Mouse (Mus musculus): Measurements from ENCODE around the gene Plaa. TPM values are rescaled to one million over a fixed set of nuclear protein-coding genes. Genes with fewer than 3 reads are reported as not detected.
A peak's percentile ranks its signal among the peaks of the same experiment; 100 is the strongest.

Gene Plaa
- total and polyA plus RNA-seq, 3 experiments, result 63.7 to 102 (median 85.1) TPM

- peaks cover 0 to 10% of the 10 kb centered on the region in 2 experiments; a peak in 2 of 4 replicates for H3K36me3 ChIP-seq (ENCODE audit: control insufficient read depth in 1 of 2, insufficient read depth in 2 of 2, low read length in 2 of 2)
- H3K4me1 ChIP-seq (ENCODE audit: control insufficient read depth in 1 of 2, insufficient read depth in 2 of 2, low read length in 2 of 2), result peaks cover 0 to 3% of the 10 kb centered on the region in 2 experiments; a peak in 2 of 4 replicates
- H3K9me3 ChIP-seq (replicated peaks; ENCODE audit: insufficient read depth, low read length), result no peaks in the 10 kb centered on the region
- H3K4me3 ChIP-seq (ENCODE audit: control insufficient read depth in 1 of 2, insufficient read depth in 1 of 2, low read depth in 2 of 2, low read length in 2 of 2), result peak within 1 kb of the TSS; percentile 76
- H3K27ac ChIP-seq (ENCODE audit: control insufficient read depth, low read depth, low read length), result peak within 1 kb of the TSS; percentile 38; the same call in 1 of the 2 replicates
- peak within 1 kb of the TSS; percentile 73 for H3K9ac ChIP-seq (ENCODE audit: control insufficient read depth, low read depth, low read length, poor library complexity, severe bottlenecking)
- no peaks in the 10 kb centered on the region for H3K27me3 ChIP-seq (ENCODE audit: control insufficient read depth in 1 of 2, insufficient read depth in 2 of 2, low read length in 2 of 2)
- peak; percentile 97 for DNase-seq (ENCODE audit: low read depth, low spot score)
- H3K79me2 ChIP-seq (ENCODE audit: control insufficient read depth, insufficient read depth, low read length, poor library complexity), result no peaks in the 10 kb centered on the region
- TF ChIP-seq EP300 (IDR thresholded peaks at IDR 0.05; ENCODE audit: low read depth in 1 of 2, low read length in 2 of 2), result no peak
- no peak for TF ChIP-seq JUND (IDR thresholded peaks at IDR 0.05; ENCODE audit: low read depth, low read length)
- peak in 1 of 2 experiments; percentile 63; a peak in 1 of 4 replicates for TF ChIP-seq POLR2A (IDR thresholded peaks at IDR 0.05; ENCODE audit: control insufficient read depth in 1 of 2, insufficient read depth in 1 of 2, low read depth in 1 of 2, low read length in 2 of 2, poor library complexity in 1 of 2)
- peak; percentile 82 for TF ChIP-seq HCFC1 (IDR thresholded peaks at IDR 0.05; ENCODE audit: low read depth, low read length)
- peak; percentile 98 for TF ChIP-seq CHD2 (IDR thresholded peaks at IDR 0.05; ENCODE audit: low read length)
- no peak for TF ChIP-seq GABPA (IDR thresholded peaks at IDR 0.05; ENCODE audit: low read depth, low read length)
- no peak; the same call in 1 of the 2 replicates for TF ChIP-seq MAFK (IDR thresholded peaks at IDR 0.05; ENCODE audit: borderline replicate concordance, low read depth, low read length)
- no peak for TF ChIP-seq MAX (IDR thresholded peaks at IDR 0.05; ENCODE audit: low read length)
- TF ChIP-seq ZMIZ1 (IDR thresholded peaks at IDR 0.05; ENCODE audit: low read depth, low read length), result 0 out of 2 replicates have a peak, but pooled peaks have one; percentile 33
- no peak for TF ChIP-seq ETS1 (IDR thresholded peaks at IDR 0.05; ENCODE audit: low read depth, low read length)
- TF ChIP-seq MYC (IDR thresholded peaks at IDR 0.05; ENCODE audit: low read depth, low read length), result no peak; the same call in 1 of the 2 replicates
- TF ChIP-seq UBTF (IDR thresholded peaks at IDR 0.05; ENCODE audit: borderline replicate concordance, insufficient read depth, low read depth, low read length), result no peak
- 0 out of 2 replicates have a peak, but pooled peaks have one; percentile 66 for TF ChIP-seq POLR2AphosphoS2 (IDR thresholded peaks at IDR 0.05; ENCODE audit: low read length)
- TF ChIP-seq TAL1 (IDR thresholded peaks at IDR 0.05; ENCODE audit: low read length), result no peak
- TF ChIP-seq MXI1 (IDR thresholded peaks at IDR 0.05; ENCODE audit: low read depth, low read length), result peak; percentile 90
- no peak for TF ChIP-seq POLR2AphosphoS5 (IDR thresholded peaks at IDR 0.05; ENCODE audit: borderline replicate concordance, low read depth, low read length)
- TF ChIP-seq CHD1 (IDR thresholded peaks at IDR 0.05; ENCODE audit: low read depth, low read length), result no peak
- no peak for TF ChIP-seq BHLHE40 (IDR thresholded peaks at IDR 0.05; ENCODE audit: borderline replicate concordance, low read depth, low read length)
- TF ChIP-seq MAZ (IDR thresholded peaks at IDR 0.05; ENCODE audit: low read depth, low read length), result peak; percentile 79; the same call in 1 of the 2 replicates
- TF ChIP-seq TCF12 (IDR thresholded peaks at IDR 0.05; ENCODE audit: low read depth, low read length), result no peak
- peak; percentile 67; the same call in 1 of the 2 replicates for TF ChIP-seq TBP (IDR thresholded peaks at IDR 0.05; ENCODE audit: low read depth, low read length)
- no peak for TF ChIP-seq MEF2A (IDR thresholded peaks at IDR 0.05; ENCODE audit: extremely low read depth, insufficient replicate concordance, low read depth, low read length, poor library complexity, severe bottlenecking)
- TF ChIP-seq E2F4 (IDR thresholded peaks at IDR 0.05; ENCODE audit: borderline replicate concordance, low read depth, low read length), result no peak
- TF ChIP-seq KAT2A (conservative IDR thresholded peaks at IDR 0.05; ENCODE audit: low read depth, low read length), result no peak
- peak; percentile 40 for TF ChIP-seq NELFE (IDR thresholded peaks at IDR 0.05; ENCODE audit: low read depth, low read length)
- no peak for TF ChIP-seq USF2 (IDR thresholded peaks at IDR 0.05; ENCODE audit: borderline replicate concordance in 1 of 2, insufficient read depth in 1 of 2, low read depth in 1 of 2, low read length in 2 of 2)
- no peak for TF ChIP-seq ZC3H11A (IDR thresholded peaks at IDR 0.05; ENCODE audit: low read depth, low read length)
- no peak for TF ChIP-seq RCOR1 (IDR thresholded peaks at IDR 0.05; ENCODE audit: low read depth, low read length)
- TF ChIP-seq SIN3A (IDR thresholded peaks at IDR 0.05; ENCODE audit: low read length), result peak; percentile 91
- TF ChIP-seq ZKSCAN1 (IDR thresholded peaks at IDR 0.05; ENCODE audit: low read depth, low read length), result no peak
- TF ChIP-seq GATA1 (IDR thresholded peaks at IDR 0.05; ENCODE audit: low read depth, low read length), result no peak
- TF ChIP-seq ZNF384 (IDR thresholded peaks at IDR 0.05; ENCODE audit: low read depth, low read length), result no peak
- peak; percentile 39 for TF ChIP-seq USF1 (IDR thresholded peaks at IDR 0.05; ENCODE audit: low read depth, low read length)
- peak; percentile 75 for TF ChIP-seq ELF1 (IDR thresholded peaks at IDR 0.05; ENCODE audit: low read depth, low read length)
- TF ChIP-seq CTCF (IDR thresholded peaks at IDR 0.05 in 2 of 3, conservative IDR thresholded peaks at IDR 0.05 in 1 of 3; ENCODE audit: control insufficient read depth in 1 of 3, insufficient read depth in 1 of 3, low read depth in 2 of 3, low read length in 3 of 3, poor library complexity in 1 of 3, severe bottlenecking in 1 of 3), result no peak
- peak; percentile 32; the same call in 1 of the 2 replicates for TF ChIP-seq NRF1 (IDR thresholded peaks at IDR 0.05; ENCODE audit: insufficient read depth, low read depth, low read length, poor library complexity, severe bottlenecking)
Measured at GRCm38 (mm10) chr4:94613972-94614626, 11.1 kb upstream of the Plaa start, which contains the start of gene Ift74. TSS of gene Ift74 (plus strand) at chr4:94614491.
